Comparison of ENCODE assay signal across 10 mouse cellular contexts in genomic region chr7:19871137-19871621, GRCm38 (mm10). TPM values are rescaled to one million over a fixed set of nuclear protein-coding genes. Genes with fewer than 3 reads are reported as not detected.
DNase-seq lines count a peak whose midpoint lies in the region; TF ChIP-seq lines count a peak whose summit lies in the region.
"Had no signal": no experiment of that assay in that cellular context is flagged by ENCODE, and none has a peak within 500 bp of the region (broad histone marks: within the 10 kb centered on the region; RNA-seq: fewer than 3 reads in every experiment).

No protein-coding gene starts in this region.

- H3K9ac ChIP-seq in liver, adult 2 months (ENCODE audit: low read depth, low read length), result no peak overlapping the region
- H3K9ac ChIP-seq: embryonic facial prominence, embryonic 12.5 days; stomach, embryonic 15.5 days had no signal

- H3K36me3 ChIP-seq in liver, adult 2 months (ENCODE audit: control insufficient read depth, insufficient read depth, low read length), result no peaks in the 10 kb centered on the region
- H3K36me3 ChIP-seq: embryonic facial prominence, embryonic 12.5 days; stomach, embryonic 15.5 days had no signal

- no peak for TF ChIP-seq POLR2A in liver, adult 2 months (IDR thresholded peaks at IDR 0.05; ENCODE audit: extremely low read depth, insufficient read depth, low read length)

- no peaks in the 10 kb centered on the region for H3K79me2 ChIP-seq in liver, adult 2 months (ENCODE audit: control insufficient read depth, insufficient read depth, low read length)

- peak overlapping the region; percentile 95 for H3K27ac ChIP-seq in brown adipose tissue, adult 24 weeks (replicated peaks; ENCODE audit: low read depth, low read length)
- peak overlapping the region; percentile 31; the same call in 1 of the 2 replicates for H3K27ac ChIP-seq in liver, adult 2 months (replicated peaks; ENCODE audit: insufficient read depth, low read depth, low read length)
- H3K27ac ChIP-seq: embryonic facial prominence, embryonic 12.5 days; stomach, embryonic 15.5 days had no signal

- peak overlapping the region; percentile 15; the same call in 1 of the 2 replicates for H3K4me3 ChIP-seq in brown adipose tissue, adult 24 weeks (ENCODE audit: insufficient read depth, low read depth, low read length)
- no peak overlapping the region for H3K4me3 ChIP-seq in liver, adult 2 months (ENCODE audit: insufficient read depth, low read depth, low read length)
- H3K4me3 ChIP-seq: embryonic facial prominence, embryonic 12.5 days; stomach, embryonic 15.5 days had no signal

- DNase-seq in ES-CJ7 (ENCODE audit: low read depth, low spot score), result peak; percentile 62
- DNase-seq in liver, adult 2 months (ENCODE audit: extremely low read depth, low read depth, low spot score), result peak; percentile 18
- peak; percentile 25 for DNase-seq in skeletal muscle tissue, adult 2 months (ENCODE audit: low read depth, low spot score)
- DNase-seq in urinary bladder, postnatal 25 days (ENCODE audit: low spot score), result no peak
- DNase-seq in cerebellum, postnatal 36 days, result no peak
- no peak for DNase-seq in urinary bladder, adult 2 months (ENCODE audit: low spot score)

- WGBS in liver, adult 2 months, result 56% methylated on average over 10 of the region's 10 CpGs

- peaks cover 25% of the 10 kb centered on the region for H3K4me1 ChIP-seq in brown adipose tissue, adult 24 weeks (ENCODE audit: control insufficient read depth, insufficient read depth, insufficient read length, low read length)
- H3K4me1 ChIP-seq in liver, adult 2 months (ENCODE audit: control insufficient read depth, insufficient read depth, low read length), result peaks cover 13% of the 10 kb centered on the region
- H3K4me1 ChIP-seq: embryonic facial prominence, embryonic 12.5 days; stomach, embryonic 15.5 days had no signal

- no peaks in the 10 kb centered on the region for H3K27me3 ChIP-seq in liver, adult 2 months (ENCODE audit: control insufficient read depth, insufficient read depth, low read length)
- H3K27me3 ChIP-seq: embryonic facial prominence, embryonic 12.5 days; stomach, embryonic 15.5 days had no signal

- TF ChIP-seq CTCF in liver, adult 2 months (IDR thresholded peaks at IDR 0.05; ENCODE audit: low read depth, low read length), result no peak

RNA-seq across cellular contexts. Expression of gene Ceacam16, which starts 10.1 kb away (rescaled TPM):
- not detected in 2 replicates for polyA plus RNA-seq in brown adipose tissue, adult 24 weeks (2012; ENCODE audit: insufficient read depth, insufficient read length, missing spikeins)
- total RNA-seq in liver, adult 2 months (2014; rRNA removed), result 0.09 and 0.34 TPM in 2 replicates
- polyA plus RNA-seq in liver, adult 2 months (2012; rRNA removed), result 0.09 and 0.11 TPM in 2 replicates
- 0.12 TPM in 1 of 2 replicates, not detected in the other for polyA plus RNA-seq in urinary bladder, adult 2 months (2012; rRNA removed)
- total RNA-seq: left cerebral cortex, postnatal 14 days had no signal
- polyA plus RNA-seq: embryonic facial prominence, embryonic 12.5 days; stomach, embryonic 15.5 days had no signal

RNA-seq across cellular contexts. Expression of gene Ceacam19, which starts 16.6 kb away (rescaled TPM):
- polyA plus RNA-seq in brown adipose tissue, adult 24 weeks (2012; ENCODE audit: insufficient read depth, insufficient read length, missing spikeins), result not detected in 2 replicates
- total RNA-seq in liver, adult 2 months (2014; rRNA removed), result not detected in 2 replicates
- polyA plus RNA-seq in liver, adult 2 months (2012; rRNA removed), result not detected in 2 replicates
- 0.72 and 0.81 TPM in 2 replicates for polyA plus RNA-seq in urinary bladder, adult 2 months (2012; rRNA removed)
- total RNA-seq: left cerebral cortex, postnatal 14 days had no signal
- polyA plus RNA-seq: embryonic facial prominence, embryonic 12.5 days had no signal

RNA-seq across cellular contexts. Expression of gene Gm19345, which starts 19.4 kb away (rescaled TPM):
- not detected in 2 replicates for polyA plus RNA-seq in brown adipose tissue, adult 24 weeks (2012; ENCODE audit: insufficient read depth, insufficient read length, missing spikeins)
- not detected in 2 replicates for total RNA-seq in liver, adult 2 months (2014; rRNA removed)
- 0.11 TPM in 1 of 2 replicates, not detected in the other for polyA plus RNA-seq in liver, adult 2 months (2012; rRNA removed)
- polyA plus RNA-seq in urinary bladder, adult 2 months (2012; rRNA removed), result 0.08 and 0.15 TPM in 2 replicates

RNA-seq across cellular contexts. Expression of gene Bcl3, which starts 48.6 kb away (rescaled TPM):
- polyA plus RNA-seq in brown adipose tissue, adult 24 weeks (2012; ENCODE audit: insufficient read depth, insufficient read length, missing spikeins), result 14.7 and 24.3 TPM in 2 replicates
- 3.0 and 7.4 TPM in 2 replicates for total RNA-seq in liver, adult 2 months (2014; rRNA removed)
- 72.8 and 76.8 TPM in 2 replicates for polyA plus RNA-seq in liver, adult 2 months (2012; rRNA removed)
- polyA plus RNA-seq in urinary bladder, adult 2 months (2012; rRNA removed), result 10.8 and 10.9 TPM in 2 replicates

RNA-seq across cellular contexts. Expression of gene Pvr, which starts 49.8 kb away (rescaled TPM):
- 7.3 and 9.2 TPM in 2 replicates for polyA plus RNA-seq in brown adipose tissue, adult 24 weeks (2012; ENCODE audit: insufficient read depth, insufficient read length, missing spikeins)
- total RNA-seq in liver, adult 2 months (2014; rRNA removed), result 5.1 and 7.6 TPM in 2 replicates
- 3.4 and 6.8 TPM in 2 replicates for polyA plus RNA-seq in liver, adult 2 months (2012; rRNA removed)
- polyA plus RNA-seq in urinary bladder, adult 2 months (2012; rRNA removed), result 15.2 and 16.8 TPM in 2 replicates

Comparison
In these comparisons a context has a peak if more than half of its experiments do, and no peak if none do; other contexts are left out.
1. DNase-seq: peak in ES-CJ7 (single experiment), liver, adult 2 months (single experiment) and skeletal muscle tissue, adult 2 months (single experiment); none in urinary bladder, postnatal 25 days (single experiment), cerebellum, postnatal 36 days (0 of 2) and urinary bladder, adult 2 months (single experiment).